Mouse (Mus musculus) embryonic fibroblast, embryonic 13.5 days (primary cell): ENCODE results near the gene Rhpn2. TPM values are rescaled to one million over a fixed set of nuclear protein-coding genes. Genes with fewer than 3 reads are reported as not detected.

Source experiments
- H3K27ac ChIP-seq: 2 replicates; pipeline ENCODE4 v1.5.1; 2012; ENCODE audit warnings: low read length, control low read depth, inconsistent platforms; ENCODE audit not compliant: insufficient read depth
- H3K4me1 ChIP-seq: 2 replicates; pipeline ENCODE4 v1.6.1; 2011; ENCODE audit warnings: low read length; ENCODE audit not compliant: control insufficient read depth, insufficient read depth
- H3K4me3 ChIP-seq: 2 replicates; pipeline ENCODE4 v1.5.1; 2011; ENCODE audit warnings: mild to moderate bottlenecking, control low read depth, low read length; ENCODE audit not compliant: insufficient read depth
- CTCF ChIP-seq: IDR thresholded peaks from 2 replicates; pipeline ENCODE4 v1.5.1; 2011; ENCODE audit warnings: mild to moderate bottlenecking, control low read depth, low read length, moderate library complexity, borderline replicate concordance; ENCODE audit not compliant: insufficient read depth
- POLR2A ChIP-seq: IDR thresholded peaks from 2 replicates; pipeline ENCODE4 v1.6.1; 2011; ENCODE audit warnings: low read depth, mild to moderate bottlenecking, control low read depth, low read length, moderate library complexity
- polyA plus RNA-seq: library from polyadenylated mRNA; stranded (reverse); fragments of >200 nt; gene quantifications from 2 replicates; pipeline ENCODE4 v1.2.4, GENCODE M21; 2011; ENCODE audit warnings: low read depth; ENCODE audit not compliant: missing spikeins, insufficient read length

Rhpn2 gene
- polyA plus RNA-seq, 1 experiment: 0.39 TPM

GRCm38 (mm10) chr7:35319755-35320154, 14.2 kb upstream of the Rhpn2 start:
- no peaks in the 10 kb centered on the region; the same call in 1 of the 2 replicates for H3K4me1 ChIP-seq
- no peak for TF ChIP-seq POLR2A
- no peak for TF ChIP-seq CTCF
- no peak overlapping the region for H3K27ac ChIP-seq
- no peak overlapping the region for H3K4me3 ChIP-seq

GRCm38 (mm10) chr7:35322161-35322560, 11.8 kb upstream of the Rhpn2 start:
- H3K27ac ChIP-seq: no peak overlapping the region
- TF ChIP-seq POLR2A (no peak), CTCF (no peak)
- H3K4me1 ChIP-seq: no peaks in the 10 kb centered on the region; the same call in 1 of the 2 replicates
- no peak overlapping the region for H3K4me3 ChIP-seq

GRCm38 (mm10) chr7:35322732-35323420, 11.1 kb upstream of the Rhpn2 start:
- Histone ChIP-seq H3K27ac (no peak overlapping the region), H3K4me1 (no peaks in the 10 kb centered on the region), H3K4me3 (no peak overlapping the region)
- TF ChIP-seq POLR2A (no peak), CTCF (no peak)

DNA sequence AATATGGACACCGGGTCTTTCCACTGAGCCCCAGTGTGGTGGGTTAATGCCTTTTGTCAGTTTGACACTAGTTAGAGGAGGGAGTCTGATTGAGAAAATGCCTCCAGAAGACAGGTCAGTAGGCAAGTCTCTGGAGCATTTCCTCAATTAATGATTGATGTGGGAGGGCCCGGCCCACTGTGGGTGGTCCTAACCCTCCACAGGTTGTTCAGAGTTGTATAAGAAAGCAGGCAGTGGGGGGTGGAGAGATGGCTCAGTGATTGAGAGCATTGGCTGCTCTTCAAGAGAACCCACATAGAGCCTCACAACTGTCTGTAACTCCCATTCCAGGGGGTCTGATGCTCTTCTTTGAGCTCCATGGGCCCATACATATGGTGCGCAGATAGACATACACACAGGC, 2.4 kb upstream of the Rhpn2 start:
- H3K4me1 ChIP-seq: no peaks in the 10 kb centered on the region; the same call in 1 of the 2 replicates
- no peak overlapping the region for H3K4me3 ChIP-seq
- TF ChIP-seq CTCF: no peak
- no peak for TF ChIP-seq POLR2A
- H3K27ac ChIP-seq: no peak overlapping the region

DNA sequence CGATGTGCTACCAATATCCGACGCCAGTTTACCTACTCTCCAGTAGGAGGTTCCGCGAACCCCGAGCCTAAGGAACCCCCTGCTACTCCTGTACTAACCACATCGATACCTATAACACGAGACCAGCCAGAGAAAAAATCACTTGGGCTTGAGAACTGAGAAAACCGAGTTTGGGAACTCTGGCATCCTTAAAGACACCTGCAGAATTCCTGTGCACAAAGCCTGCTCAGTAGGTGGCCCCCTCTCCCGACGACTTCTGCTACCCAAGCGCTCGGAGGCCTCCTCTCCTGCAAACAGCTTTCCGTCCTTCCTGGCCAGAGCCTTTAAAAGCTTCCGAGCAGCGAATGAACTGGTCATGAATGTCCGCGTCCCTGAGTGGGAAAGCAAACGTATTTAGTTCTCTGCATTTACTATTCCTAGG, 729 bp upstream of the Rhpn2 start:
- Histone ChIP-seq H3K27ac (no peak overlapping the region), H3K4me3 (peak overlapping the region; percentile 45), H3K4me1 (no peaks in the 10 kb centered on the region; the same call in 1 of the 2 replicates)
- TF ChIP-seq CTCF: no peak
- no peak for TF ChIP-seq POLR2A

GRCm38 (mm10) chr7:35334527-35335452, 820 bp downstream of the Rhpn2 start:
- no peak for TF ChIP-seq POLR2A
- TF ChIP-seq CTCF: no peak
- Histone ChIP-seq H3K4me3 (peak overlapping the region; percentile 58), H3K27ac (no peak overlapping the region), H3K4me1 (no peaks in the 10 kb centered on the region; the same call in 1 of the 2 replicates)

GRCm38 (mm10) chr7:35340196-35340595, 6.2 kb downstream of the Rhpn2 start:
- TF ChIP-seq POLR2A (no peak), CTCF (no peak)
- Histone ChIP-seq H3K4me3 (no peak overlapping the region), H3K27ac (no peak overlapping the region), H3K4me1 (no peaks in the 10 kb centered on the region)

GRCm38 (mm10) chr7:35341282-35341681, 7.3 kb downstream of the Rhpn2 start:
- H3K4me3 ChIP-seq: no peak overlapping the region
- H3K4me1 ChIP-seq: no peaks in the 10 kb centered on the region
- no peak for TF ChIP-seq CTCF
- no peak for TF ChIP-seq POLR2A
- H3K27ac ChIP-seq: no peak overlapping the region

DNA sequence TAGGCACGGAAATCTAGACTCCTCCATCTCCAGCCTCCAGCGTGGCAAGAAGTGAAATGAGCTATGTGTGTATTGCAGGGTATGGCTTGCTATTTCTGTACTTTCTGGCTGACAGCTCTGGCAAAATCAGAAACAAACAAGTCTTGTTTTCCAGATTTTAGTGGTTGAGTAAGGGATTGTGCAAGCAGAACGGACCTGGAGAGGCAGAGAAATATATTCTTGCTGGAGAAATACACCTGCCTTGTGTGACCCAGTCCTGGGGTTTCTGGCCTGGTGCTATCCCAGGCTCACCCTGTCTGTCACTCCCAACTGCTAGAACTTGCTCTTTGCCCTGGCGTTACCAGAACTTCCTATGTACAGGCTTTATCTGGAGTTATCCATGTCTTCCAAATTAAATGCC, 8.5 kb downstream of the Rhpn2 start:
- Histone ChIP-seq H3K27ac (no peak overlapping the region), H3K4me1 (no peaks in the 10 kb centered on the region), H3K4me3 (no peak overlapping the region)
- no peak for TF ChIP-seq POLR2A
- no peak for TF ChIP-seq CTCF
